Mouse (Mus musculus) liver, embryonic 12.5 days (tissue): Measurements from ENCODE around the gene Pcsk4. TPM values are rescaled to one million over a fixed set of nuclear protein-coding genes. Genes with fewer than 3 reads are reported as not detected.

Source experiments
- ATAC-seq: fragments of 200-750 bp; cut with Nextera tagmentation; 2 replicates; pipeline ENCODE4 v1.8.0; 2017; ENCODE audit warnings: moderate number of reproducible peaks, mild to moderate bottlenecking, moderate library complexity
- H3K27ac ChIP-seq: fragments of 300-500 bp; sonication (generic); 2 replicates; pipeline ENCODE4 v1.5.1; 2016; ENCODE audit warnings: mild to moderate bottlenecking
- H3K27me3 ChIP-seq: fragments of 300-500 bp; sonication (generic); replicated peaks from 2 replicates; pipeline ENCODE4 v1.6.1; 2016; ENCODE audit warnings: mild to moderate bottlenecking, moderate library complexity
- H3K36me3 ChIP-seq: fragments of 300-500 bp; sonication (generic); 2 replicates; pipeline ENCODE4 v1.6.1; 2016; ENCODE audit warnings: mild to moderate bottlenecking, moderate library complexity
- H3K4me1 ChIP-seq: fragments of 300-500 bp; sonication (generic); 2 replicates; pipeline ENCODE4 v1.6.1; 2016
- H3K4me2 ChIP-seq: fragments of 300-500 bp; sonication (generic); 2 replicates; pipeline ENCODE4 v1.6.1; 2016; ENCODE audit warnings: mild to moderate bottlenecking, moderate library complexity
- H3K4me3 ChIP-seq: fragments of 300-500 bp; sonication (generic); 2 replicates; pipeline ENCODE4 v1.5.1; 2016; ENCODE audit warnings: mild to moderate bottlenecking, moderate library complexity
- H3K9ac ChIP-seq: fragments of 300-500 bp; sonication (generic); 2 replicates; pipeline ENCODE4 v1.6.1; 2016; ENCODE audit warnings: mild to moderate bottlenecking, moderate library complexity
- H3K9me3 ChIP-seq: fragments of 300-500 bp; sonication (generic); replicated peaks from 2 replicates; pipeline ENCODE4 v1.6.1; 2016; ENCODE audit warnings: mild to moderate bottlenecking, moderate library complexity
- WGBS: fragments of 180-500 bp; shearing (Covaris S2); methylation state at CpG from one replicate; pipeline ENCODE4 v1.1.7; 2016; ENCODE audit not compliant: insufficient replicate concordance; 5-methylcytosine and 5-hydroxymethylcytosine counted together
- polyA plus RNA-seq: library from polyadenylated mRNA; unstranded; fragments of >200 nt; fragmentation: Nextera tagmentation; extraction: Ambion mirVana; gene quantifications from 2 replicates; pipeline ENCODE4 v1.2.1, GENCODE M21; 2016

Pcsk4 gene
- polyA plus RNA-seq, 1 experiment from 2014 or later = 7.2 TPM

DNA sequence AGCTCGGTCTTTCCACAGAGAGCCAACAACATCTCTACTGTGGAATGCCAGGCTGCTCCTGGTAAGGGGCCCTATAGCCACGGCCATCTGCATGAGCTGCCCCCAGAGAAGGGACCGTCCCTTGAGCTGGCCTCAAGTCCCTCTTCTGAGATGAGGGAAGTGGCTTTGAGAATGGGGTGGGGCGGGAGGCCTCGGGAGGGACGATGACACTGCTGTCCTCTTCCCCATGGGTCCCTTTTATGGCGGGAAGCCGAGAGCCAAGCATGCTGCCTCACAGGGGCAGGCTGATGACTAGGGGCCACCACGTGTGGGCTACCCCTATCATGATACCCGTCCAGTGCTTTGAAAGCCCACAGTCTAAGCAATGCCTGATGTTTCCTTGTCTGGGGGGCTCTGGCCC is 12.3 kb downstream of the Pcsk4 start:
- Histone ChIP-seq H3K4me2 (peak overlapping the region; percentile 37), H3K27me3 (peaks cover 58% of the 10 kb centered on the region), H3K27ac (peak overlapping the region; percentile 13; the same call in 1 of the 2 replicates), H3K4me1 (peaks cover 72% of the 10 kb centered on the region), H3K4me3 (no peak overlapping the region), H3K36me3 (peaks cover 23% of the 10 kb centered on the region), H3K9me3 (no peaks in the 10 kb centered on the region), H3K9ac (peak overlapping the region; percentile 19)
- 26% methylated on average over 10 of the region's 10 CpGs for WGBS
- ATAC-seq = 0 out of 2 replicates have a peak, but pooled peaks have one; percentile 15

DNA sequence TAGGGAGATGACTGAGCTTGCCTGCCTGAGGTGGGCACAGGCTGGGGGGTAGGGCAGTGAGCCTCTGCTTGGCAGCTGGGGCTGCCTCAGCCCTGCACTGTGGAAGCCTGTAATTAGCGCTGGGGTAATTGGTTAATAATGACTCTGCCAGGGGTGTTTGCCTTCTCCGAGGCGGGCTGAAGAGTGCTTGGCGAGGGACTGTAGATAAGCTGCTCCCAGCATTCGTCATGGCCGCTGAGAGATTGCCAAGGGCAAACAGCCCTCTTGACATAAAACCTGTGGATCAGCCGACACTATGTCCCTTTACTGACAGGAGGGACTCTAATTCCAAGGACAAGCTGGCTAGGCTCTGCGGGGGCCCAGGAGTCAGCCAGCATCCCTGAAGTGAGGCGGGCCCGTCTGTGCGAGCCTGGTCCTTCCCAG is 12.9 kb downstream of the Pcsk4 start:
- peaks cover 65% of the 10 kb centered on the region for H3K4me1 ChIP-seq
- peak overlapping the region; percentile 37 for H3K4me2 ChIP-seq
- H3K9ac ChIP-seq = peak overlapping the region; percentile 19
- WGBS = 20% methylated on average over 11 of the region's 11 CpGs
- peaks cover 65% of the 10 kb centered on the region for H3K27me3 ChIP-seq
- H3K36me3 ChIP-seq = peaks cover 23% of the 10 kb centered on the region
- H3K27ac ChIP-seq = peak overlapping the region; percentile 1; the same call in 1 of the 2 replicates
- no peak overlapping the region for H3K4me3 ChIP-seq
- no peak for ATAC-seq
- H3K9me3 ChIP-seq = no peaks in the 10 kb centered on the region

DNA sequence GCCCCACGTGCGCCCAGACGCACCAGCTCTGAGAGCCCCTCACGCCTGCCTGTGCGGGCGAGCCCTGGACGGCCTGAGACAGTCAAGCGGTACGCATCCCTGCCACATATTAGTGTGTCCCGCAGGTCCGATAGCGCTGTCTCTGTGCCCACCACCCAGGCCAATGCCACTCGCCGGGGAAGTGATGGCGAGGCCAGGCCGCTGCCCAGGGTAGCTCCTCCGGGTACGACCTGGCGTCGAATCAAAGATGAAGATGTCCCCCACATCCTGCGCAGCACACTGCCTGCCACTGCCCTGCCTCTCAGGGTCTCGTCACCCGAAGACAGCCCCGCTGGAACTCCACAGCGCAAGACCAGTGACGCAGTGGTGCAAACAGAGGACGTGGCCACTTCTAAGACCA is 14.0 kb downstream of the Pcsk4 start:
- no peak overlapping the region for H3K4me2 ChIP-seq
- H3K4me1 ChIP-seq = peaks cover 55% of the 10 kb centered on the region
- H3K27ac ChIP-seq = no peak overlapping the region

DNA sequence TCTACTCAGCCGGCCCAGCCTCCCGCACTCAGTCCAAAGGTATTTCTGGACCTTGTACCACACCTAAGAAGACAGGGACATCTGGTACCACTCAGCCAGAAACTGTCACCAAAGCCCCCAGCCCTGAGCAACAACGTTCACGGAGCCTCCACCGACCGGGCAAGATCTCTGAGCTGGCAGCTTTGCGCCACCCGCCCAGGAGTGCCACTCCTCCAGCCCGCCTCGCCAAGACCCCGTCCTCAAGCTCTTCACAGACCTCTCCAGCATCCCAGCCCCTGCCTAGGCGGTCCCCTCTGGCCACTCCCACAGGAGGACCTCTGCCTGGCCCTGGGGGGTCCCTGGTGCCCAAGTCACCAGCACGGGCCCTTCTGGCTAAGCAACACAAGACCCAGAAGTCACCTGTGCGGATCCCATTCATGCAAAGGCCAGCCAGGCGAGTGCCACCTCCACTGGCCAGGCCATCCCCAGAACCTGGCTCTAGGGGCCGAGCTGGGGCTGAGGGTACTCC is 14.8 kb downstream of the Pcsk4 start:
- Histone ChIP-seq H3K36me3 (peaks cover 23% of the 10 kb centered on the region), H3K27me3 (peaks cover 83% of the 10 kb centered on the region), H3K9ac (no peak overlapping the region), H3K4me1 (peaks cover 51% of the 10 kb centered on the region), H3K27ac (no peak overlapping the region), H3K9me3 (no peaks in the 10 kb centered on the region), H3K4me2 (no peak overlapping the region), H3K4me3 (no peak overlapping the region)
- ATAC-seq = no peak
- WGBS = 35% methylated on average over 16 of the region's 16 CpGs

More for the DNA sequence above, 14.0 kb downstream of the Pcsk4 start:
- Histone ChIP-seq H3K27me3 (peaks cover 75% of the 10 kb centered on the region), H3K36me3 (peaks cover 23% of the 10 kb centered on the region), H3K4me3 (no peak overlapping the region), H3K9me3 (no peaks in the 10 kb centered on the region), H3K9ac (no peak overlapping the region)
- WGBS = 40% methylated on average over 27 of the region's 27 CpGs
- ATAC-seq = no peak

DNA sequence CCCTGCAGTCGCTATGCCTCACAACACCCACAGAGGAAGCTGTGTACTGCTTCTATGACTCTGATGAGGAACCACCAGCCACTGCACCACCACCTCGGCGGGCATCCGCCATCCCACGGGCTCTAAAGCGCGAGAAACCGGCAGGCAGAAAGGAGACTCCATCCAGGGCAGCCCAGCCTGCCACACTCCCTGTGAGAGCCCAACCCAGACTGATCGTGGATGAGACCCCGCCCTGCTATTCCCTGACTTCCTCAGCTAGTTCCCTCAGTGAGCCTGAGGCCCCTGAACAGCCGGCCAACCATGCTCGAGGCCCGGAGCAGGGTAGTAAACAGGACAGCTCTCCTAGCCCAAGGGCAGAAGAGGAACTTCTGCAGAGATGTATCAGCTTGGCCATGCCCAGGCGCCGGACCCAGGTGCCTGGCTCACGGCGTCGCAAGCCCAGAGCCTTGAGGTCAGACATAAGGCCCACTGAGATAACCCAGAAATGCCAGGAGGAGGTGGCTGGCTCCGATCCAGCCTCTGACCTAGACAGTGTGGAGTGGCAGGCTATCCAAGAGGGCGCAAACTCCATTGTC is 15.6 kb downstream of the Pcsk4 start:
- Histone ChIP-seq H3K4me3 (no peak overlapping the region), H3K4me2 (no peak overlapping the region), H3K9ac (no peak overlapping the region), H3K27me3 (peaks cover 91% of the 10 kb centered on the region), H3K9me3 (no peaks in the 10 kb centered on the region), H3K27ac (no peak overlapping the region), H3K4me1 (peaks cover 43% of the 10 kb centered on the region), H3K36me3 (peaks cover 15% of the 10 kb centered on the region)
- 17% methylated on average over 20 of the region's 20 CpGs for WGBS
- no peak for ATAC-seq

DNA sequence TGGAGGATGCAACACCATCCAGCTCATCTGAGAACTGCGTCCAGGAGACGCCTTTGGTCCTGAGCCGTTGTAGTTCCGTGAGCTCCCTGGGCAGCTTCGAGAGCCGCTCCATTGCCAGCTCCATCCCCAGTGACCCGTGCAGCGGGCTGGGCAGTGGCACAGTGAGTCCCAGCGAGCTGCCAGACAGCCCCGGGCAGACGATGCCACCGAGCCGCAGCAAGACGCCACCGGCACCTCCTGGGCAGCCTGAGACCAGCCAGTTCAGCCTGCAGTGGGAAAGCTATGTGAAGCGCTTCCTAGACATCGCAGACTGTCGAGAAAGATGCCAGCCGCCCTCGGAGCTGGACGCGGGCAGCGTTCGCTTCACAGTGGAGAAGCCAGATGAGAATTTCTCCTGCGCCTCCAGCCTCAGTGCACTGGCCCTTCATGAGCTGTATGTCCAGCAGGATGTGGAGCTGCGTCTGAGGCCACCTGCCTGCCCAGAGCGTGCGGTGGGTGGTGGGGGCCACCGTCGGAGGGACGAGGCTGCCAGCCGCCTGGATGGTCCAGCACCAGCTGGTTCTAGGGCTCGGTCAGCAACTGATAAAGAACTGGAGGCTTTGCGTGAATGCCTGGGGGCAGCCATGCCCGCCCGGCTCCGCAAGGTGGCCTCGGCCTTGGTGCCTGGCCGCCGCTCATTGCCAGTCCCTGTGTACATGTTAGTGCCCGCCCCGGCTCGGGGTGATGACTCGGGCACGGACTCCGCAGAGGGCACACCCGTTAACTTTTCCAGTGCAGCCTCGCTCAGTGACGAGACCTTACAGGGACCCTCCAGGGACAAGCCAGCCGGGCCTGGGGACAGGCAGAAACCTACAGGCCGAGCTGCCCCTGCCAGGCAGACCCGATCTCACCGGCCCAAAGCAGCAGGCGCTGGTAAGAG is 16.5 kb downstream of the Pcsk4 start:
- WGBS = 51% methylated on average over 54 of the region's 54 CpGs
- Histone ChIP-seq H3K27me3 (peaks cover 100% of the 10 kb centered on the region), H3K4me1 (peaks cover 34% of the 10 kb centered on the region)

DNA sequence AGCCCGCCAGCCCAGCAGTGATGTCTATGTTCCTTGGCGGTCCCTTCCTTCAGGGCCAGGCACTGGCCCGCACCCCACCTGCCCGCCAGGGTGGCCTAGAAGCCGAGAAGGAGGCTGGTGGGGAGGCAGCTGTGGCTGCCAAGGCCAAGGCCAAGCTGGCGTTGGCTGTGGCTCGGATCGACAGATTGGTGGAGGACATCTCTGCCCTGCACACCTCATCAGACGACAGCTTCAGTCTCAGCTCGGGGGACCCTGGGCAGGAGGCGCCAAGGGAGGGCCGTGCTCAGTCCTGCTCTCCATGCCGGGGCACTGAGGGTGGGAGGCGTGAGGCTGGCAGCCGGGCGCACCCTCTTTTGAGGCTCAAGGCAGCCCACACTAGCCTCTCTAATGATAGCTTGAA is 17.7 kb downstream of the Pcsk4 start:
- ATAC-seq = no peak
- WGBS = 54% methylated on average over 16 of the region's 16 CpGs
- Histone ChIP-seq H3K4me3 (no peak overlapping the region), H3K9me3 (no peaks in the 10 kb centered on the region), H3K4me2 (no peak overlapping the region), H3K27ac (no peak overlapping the region), H3K27me3 (peaks cover 100% of the 10 kb centered on the region), H3K4me1 (peaks cover 21% of the 10 kb centered on the region), H3K9ac (no peak overlapping the region), H3K36me3 (no peaks in the 10 kb centered on the region)

More for the DNA sequence above, 16.5 kb downstream of the Pcsk4 start:
- no peak overlapping the region for H3K4me2 ChIP-seq
- H3K27ac ChIP-seq = no peak overlapping the region
- H3K9ac ChIP-seq = no peak overlapping the region
- ATAC-seq = no peak
- no peak overlapping the region for H3K4me3 ChIP-seq
- no peaks in the 10 kb centered on the region for H3K9me3 ChIP-seq
- H3K36me3 ChIP-seq = peaks cover 6% of the 10 kb centered on the region

DNA sequence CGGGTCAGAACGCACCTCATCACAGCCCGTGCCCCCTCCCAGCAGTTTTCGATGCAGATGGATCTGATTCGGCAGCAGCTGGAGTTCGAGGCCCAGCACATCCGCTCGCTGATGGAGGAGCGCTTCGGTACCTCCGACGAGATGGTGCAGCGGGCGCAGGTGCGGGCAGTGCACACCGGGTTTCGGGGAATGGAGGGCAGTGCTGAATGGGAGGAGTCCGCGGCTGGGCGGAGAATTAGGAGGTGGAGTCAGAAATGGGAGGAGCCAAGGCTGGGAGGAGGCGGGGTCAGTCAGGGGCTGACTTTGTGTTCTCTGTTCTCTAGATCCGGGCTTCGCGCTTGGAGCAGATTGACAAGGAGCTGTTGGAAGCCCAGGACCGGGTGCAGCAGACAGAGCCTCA is 24.4 kb downstream of the Pcsk4 start:
- 3% methylated on average over 25 of the region's 25 CpGs for WGBS
- peak overlapping the region; percentile 65 for H3K4me2 ChIP-seq
- H3K36me3 ChIP-seq = no peaks in the 10 kb centered on the region
- no peak overlapping the region for H3K9ac ChIP-seq
- no peaks in the 10 kb centered on the region for H3K9me3 ChIP-seq
- peak overlapping the region; percentile 39 for H3K4me3 ChIP-seq
- peaks cover 99% of the 10 kb centered on the region for H3K27me3 ChIP-seq
- peak; percentile 63 for ATAC-seq
- no peak overlapping the region for H3K27ac ChIP-seq
- peaks cover 16% of the 10 kb centered on the region for H3K4me1 ChIP-seq

DNA sequence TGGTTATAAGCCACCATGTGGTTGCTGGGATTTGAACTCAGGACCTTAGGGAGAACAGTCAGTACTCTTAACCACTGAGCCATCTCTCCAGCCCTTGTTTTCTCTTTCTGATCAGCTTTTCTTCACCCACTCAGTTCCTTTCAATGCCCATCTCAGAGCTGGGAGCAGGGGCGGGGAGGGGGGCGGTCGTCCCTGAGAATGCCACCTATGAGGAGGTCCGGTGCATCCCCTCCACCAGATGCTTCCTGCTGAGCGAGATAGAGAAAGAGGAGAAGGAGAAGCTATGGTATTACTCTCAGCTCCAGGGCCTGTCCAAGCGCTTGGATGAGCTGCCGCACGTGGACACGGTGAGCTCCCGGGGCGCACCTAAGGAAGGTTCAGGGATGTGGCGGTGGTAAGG is 24.8 kb downstream of the Pcsk4 start:
- Histone ChIP-seq H3K27ac (no peak overlapping the region), H3K4me1 (peaks cover 16% of the 10 kb centered on the region), H3K9ac (no peak overlapping the region), H3K4me2 (peak overlapping the region; percentile 65), H3K36me3 (no peaks in the 10 kb centered on the region), H3K27me3 (peaks cover 99% of the 10 kb centered on the region), H3K4me3 (peak overlapping the region; percentile 39), H3K9me3 (no peaks in the 10 kb centered on the region)
- WGBS = 8% methylated on average over 12 of the region's 12 CpGs
- ATAC-seq = no peak; the same call in 1 of the 2 replicates

DNA sequence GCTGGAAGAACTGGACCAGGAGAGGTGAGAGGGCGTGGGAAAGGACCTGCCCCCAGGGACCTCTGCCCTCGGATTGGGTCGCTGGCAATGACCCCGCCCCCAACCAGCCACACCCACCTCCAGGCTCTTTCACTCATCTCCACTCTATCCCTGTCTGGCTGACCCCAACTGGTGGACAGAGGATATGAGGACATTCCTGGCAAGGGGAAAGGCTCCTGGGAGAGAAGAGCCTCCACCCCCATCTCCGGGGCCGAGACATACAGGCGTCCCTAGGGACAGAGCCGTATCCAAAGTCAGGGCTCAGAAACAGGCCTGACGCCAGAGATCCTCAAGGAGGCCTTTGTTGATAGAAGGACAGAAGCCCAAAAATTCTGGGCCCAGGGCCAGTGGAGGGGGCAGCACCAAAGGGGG is 26.8 kb downstream of the Pcsk4 start:
- ATAC-seq = peak; percentile 31
- Histone ChIP-seq H3K27ac (no peak overlapping the region), H3K4me2 (no peak overlapping the region; the same call in 1 of the 2 replicates)

DNA sequence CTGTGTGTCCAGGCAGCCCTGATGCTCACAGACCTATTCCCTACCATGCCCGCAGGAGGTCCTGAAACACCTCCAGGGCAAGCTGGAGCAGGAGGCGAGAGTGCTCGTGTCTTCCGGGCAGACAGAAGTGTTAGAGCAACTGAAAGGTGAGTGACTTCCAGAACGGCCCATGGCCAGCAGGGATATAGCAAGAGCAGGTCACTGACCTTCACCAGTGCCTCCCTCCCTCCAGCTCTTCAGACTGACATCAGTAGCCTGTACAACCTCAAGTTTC is 27.3 kb downstream of the Pcsk4 start:
- no peak overlapping the region for H3K4me3 ChIP-seq
- no peak; the same call in 1 of the 2 replicates for ATAC-seq
- no peak overlapping the region for H3K27ac ChIP-seq
- no peaks in the 10 kb centered on the region for H3K9me3 ChIP-seq
- 61% methylated on average over 5 of the region's 5 CpGs for WGBS
- no peaks in the 10 kb centered on the region for H3K36me3 ChIP-seq
- H3K4me1 ChIP-seq = peaks cover 24% of the 10 kb centered on the region
- H3K4me2 ChIP-seq = no peak overlapping the region; the same call in 1 of the 2 replicates
- peaks cover 99% of the 10 kb centered on the region for H3K27me3 ChIP-seq
- H3K9ac ChIP-seq = no peak overlapping the region

More for the DNA sequence above, 26.8 kb downstream of the Pcsk4 start:
- 25% methylated on average over 9 of the region's 9 CpGs for WGBS
- Histone ChIP-seq H3K4me3 (no peak overlapping the region), H3K27me3 (peaks cover 99% of the 10 kb centered on the region), H3K9me3 (no peaks in the 10 kb centered on the region), H3K36me3 (no peaks in the 10 kb centered on the region), H3K9ac (no peak overlapping the region), H3K4me1 (peaks cover 19% of the 10 kb centered on the region)
